Mouse (Mus musculus) G1E (cell line): ENCODE results near the gene Ccdc105.

Experiments used
- CTCF ChIP-seq: IDR thresholded peaks from 2 replicates; pipeline ENCODE4 v1.5.1; 2012; ENCODE audit warnings: low read depth, low read length, inconsistent platforms, mixed read lengths
- GATA1 ChIP-seq: IDR thresholded peaks from 2 replicates; pipeline ENCODE4 v1.6.1; 2012; ENCODE audit warnings: borderline replicate concordance, low read length, inconsistent platforms, mixed read lengths
- POLR2AphosphoS5 ChIP-seq: IDR thresholded peaks from 2 replicates; pipeline ENCODE4 v1.6.1; 2012; ENCODE audit warnings: low read depth, low read length, inconsistent platforms; ENCODE audit not compliant: insufficient replicate concordance

DNA sequence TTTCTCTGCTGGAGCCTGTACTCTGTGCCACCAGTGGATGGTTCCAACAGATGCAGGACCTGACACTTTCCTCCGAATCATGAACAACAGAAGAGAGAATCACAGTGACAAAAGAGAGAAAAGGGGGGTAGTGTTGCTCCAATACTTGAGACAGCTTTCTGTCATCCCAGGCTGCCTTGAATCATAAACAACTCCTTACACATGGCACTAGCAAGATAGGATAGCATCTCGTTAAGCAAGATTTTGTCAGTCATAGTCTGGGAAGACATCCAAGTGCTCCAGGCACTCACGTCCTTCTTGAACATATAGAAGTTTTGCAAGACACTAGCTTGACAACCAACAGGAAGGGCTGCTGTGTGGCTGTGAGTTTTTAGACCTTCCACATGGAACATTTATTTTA is 25.8 kb downstream of the Ccdc105 start:
- TF ChIP-seq POLR2AphosphoS5 (no peak), CTCF (no peak), GATA1 (no peak)
